Mouse (Mus musculus): ENCODE measurements around the gene Tvp23b.

Tvp23b gene

GRCm38 (mm10) chr11:62949548-62949947, 70.3 kb downstream of the Tvp23b start:
- no peak for DNase-seq

GRCm38 (mm10) chr11:62951012-62951411, 71.8 kb downstream of the Tvp23b start, which contains the start of gene Cdrt4:
Gene Cdrt4, plus strand, starts transcription at chr11:62951193.
- DNase-seq = no peak

GRCm38 (mm10) chr11:62954766-62955165, 75.5 kb downstream of the Tvp23b start:
- DNase-seq = no peak

GRCm38 (mm10) chr11:62955186-62955585, 75.9 kb downstream of the Tvp23b start:
- no peak for DNase-seq

GRCm38 (mm10) chr11:62955776-62956175, 76.5 kb downstream of the Tvp23b start:
- no peak for DNase-seq

GRCm38 (mm10) chr11:62957626-62958180, 78.4 kb downstream of the Tvp23b start:
- DNase-seq = no peak

GRCm38 (mm10) chr11:62963292-62963691, 84.0 kb downstream of the Tvp23b start:
- no peak for DNase-seq

GRCm38 (mm10) chr11:62966424-62966764, 87.1 kb downstream of the Tvp23b start:
- DNase-seq = no peak

Data from cerebellum, adult 11-12 months (tissue).